Mouse (Mus musculus) forebrain, embryonic 12.5 days (tissue): Measurements from ENCODE around the gene Nptn. TPM values are rescaled to one million over a fixed set of nuclear protein-coding genes. Genes with fewer than 3 reads are reported as not detected.

Experiments used
- ATAC-seq: fragments of 200-750 bp; cut with Nextera tagmentation; 2 replicates; pipeline ENCODE4 v1.8.0; 2017; ENCODE audit warnings: moderate TSS enrichment; ENCODE audit not compliant: low FRiP score
- H3K27ac ChIP-seq: fragments of 300-500 bp; sonication (generic); 2 replicates; pipeline ENCODE4 v1.5.1; 2016; ENCODE audit warnings: mild to moderate bottlenecking
- H3K27me3 ChIP-seq: fragments of 300-500 bp; sonication (generic); 2 replicates; pipeline ENCODE4 v1.6.1; 2016; ENCODE audit warnings: mild to moderate bottlenecking
- H3K36me3 ChIP-seq: fragments of 300-500 bp; sonication (generic); replicated peaks from 2 replicates; pipeline ENCODE4 v1.6.1; 2016; ENCODE audit warnings: mild to moderate bottlenecking
- H3K4me1 ChIP-seq: fragments of 300-500 bp; sonication (generic); 2 replicates; pipeline ENCODE4 v1.6.1; 2016
- H3K4me2 ChIP-seq: fragments of 300-500 bp; sonication (generic); 2 replicates; pipeline ENCODE4 v1.6.1; 2016; ENCODE audit warnings: mild to moderate bottlenecking, moderate library complexity
- H3K4me3 ChIP-seq: fragments of 300-500 bp; sonication (generic); replicated peaks from 2 replicates; pipeline ENCODE4 v1.5.1; 2016; ENCODE audit warnings: mild to moderate bottlenecking
- H3K9ac ChIP-seq: fragments of 300-500 bp; sonication (generic); 2 replicates; pipeline ENCODE4 v1.6.1; 2016; ENCODE audit warnings: mild to moderate bottlenecking
- H3K9me3 ChIP-seq: fragments of 300-500 bp; sonication (generic); 2 replicates; pipeline ENCODE4 v1.6.1; 2016
- WGBS: fragments of 180-500 bp; shearing (Covaris S2); methylation state at CpG from one replicate; pipeline ENCODE4 v1.1.7; 2016; 5-methylcytosine and 5-hydroxymethylcytosine counted together
- polyA plus RNA-seq: library from polyadenylated mRNA; unstranded; fragments of >200 nt; fragmentation: Nextera tagmentation; extraction: Ambion mirVana; gene quantifications from 2 replicates; pipeline ENCODE4 v1.2.1, GENCODE M21; 2016

Nptn gene
- polyA plus RNA-seq = 69.6 and 71.6 TPM in 2 replicates

- peak within 1 kb of the TSS; percentile 84 for H3K4me3 ChIP-seq
- peaks cover 10% of the 10 kb centered on the region for H3K4me1 ChIP-seq
- H3K4me2 ChIP-seq = peak within 1 kb of the TSS; percentile 68
- H3K27me3 ChIP-seq = no peaks in the 10 kb centered on the region
- H3K36me3 ChIP-seq = no peaks in the 10 kb centered on the region
- H3K27ac ChIP-seq = peak within 1 kb of the TSS; percentile 98
- peak; percentile 99 for ATAC-seq
- peak within 1 kb of the TSS; percentile 95 for H3K9ac ChIP-seq
- WGBS = under 1% methylated on average over 53 of the region's 56 CpGs
- H3K9me3 ChIP-seq = no peaks in the 10 kb centered on the region
Measured at GRCm38 (mm10) chr9:58581958-58582540, at the start of gene Nptn. Nptn (plus strand) TSS chr9:58582240.

GRCm38 (mm10) chr9:58533322-58533721, 48.7 kb upstream of the Nptn start:
- Histone ChIP-seq H3K27me3 (no peaks in the 10 kb centered on the region), H3K9ac (no peak overlapping the region), H3K36me3 (peaks cover 50% of the 10 kb centered on the region), H3K9me3 (no peaks in the 10 kb centered on the region), H3K4me2 (no peak overlapping the region), H3K4me1 (no peaks in the 10 kb centered on the region), H3K4me3 (no peak overlapping the region), H3K27ac (no peak overlapping the region)
- no peak for ATAC-seq
- 88% methylated on average over 6 of the region's 6 CpGs for WGBS

GRCm38 (mm10) chr9:58534766-58535165, 47.3 kb upstream of the Nptn start:
- 42% methylated on average over 1 of the region's 1 CpGs for WGBS
- Histone ChIP-seq H3K4me2 (no peak overlapping the region), H3K27me3 (no peaks in the 10 kb centered on the region), H3K4me3 (no peak overlapping the region), H3K4me1 (no peaks in the 10 kb centered on the region), H3K9me3 (no peaks in the 10 kb centered on the region), H3K27ac (no peak overlapping the region), H3K9ac (no peak overlapping the region), H3K36me3 (peaks cover 47% of the 10 kb centered on the region)
- ATAC-seq = 0 out of 2 replicates have a peak, but pooled peaks have one; percentile 37

- H3K4me2 ChIP-seq = no peak overlapping the region
- no peak overlapping the region for H3K4me3 ChIP-seq
- ATAC-seq = peak; percentile 69
- no peaks in the 10 kb centered on the region for H3K9me3 ChIP-seq
- H3K36me3 ChIP-seq = peaks cover 39% of the 10 kb centered on the region
- H3K27ac ChIP-seq = no peak overlapping the region
- no peak overlapping the region for H3K9ac ChIP-seq
- WGBS = 82% methylated on average over 20 of the region's 20 CpGs
- no peaks in the 10 kb centered on the region for H3K4me1 ChIP-seq
- H3K27me3 ChIP-seq = no peaks in the 10 kb centered on the region
Measured at GRCm38 (mm10) chr9:58535447-58536134, 46.4 kb upstream of the Nptn start.

- 87% methylated on average over 3 of the region's 3 CpGs for WGBS
- Histone ChIP-seq H3K4me2 (no peak overlapping the region), H3K27me3 (no peaks in the 10 kb centered on the region), H3K4me3 (no peak overlapping the region), H3K9me3 (no peaks in the 10 kb centered on the region), H3K27ac (no peak overlapping the region), H3K9ac (no peak overlapping the region), H3K36me3 (peaks cover 30% of the 10 kb centered on the region), H3K4me1 (peaks cover 6% of the 10 kb centered on the region; the same call in 1 of the 2 replicates)
- no peak for ATAC-seq
Measured at GRCm38 (mm10) chr9:58537774-58538173, 44.3 kb upstream of the Nptn start.

GRCm38 (mm10) chr9:58539886-58540285, 42.2 kb upstream of the Nptn start:
- ATAC-seq = 0 out of 2 replicates have a peak, but pooled peaks have one; percentile 27
- Histone ChIP-seq H3K4me2 (no peak overlapping the region), H3K27me3 (no peaks in the 10 kb centered on the region), H3K9ac (no peak overlapping the region), H3K36me3 (peaks cover 25% of the 10 kb centered on the region), H3K4me1 (peaks cover 6% of the 10 kb centered on the region; the same call in 1 of the 2 replicates), H3K27ac (no peak overlapping the region), H3K9me3 (no peaks in the 10 kb centered on the region), H3K4me3 (no peak overlapping the region)
- WGBS = 47% methylated on average over 5 of the region's 5 CpGs

- Histone ChIP-seq H3K9me3 (no peaks in the 10 kb centered on the region), H3K4me1 (peaks cover 9% of the 10 kb centered on the region; the same call in 1 of the 2 replicates), H3K4me3 (no peak overlapping the region), H3K36me3 (peaks cover 18% of the 10 kb centered on the region), H3K27me3 (no peaks in the 10 kb centered on the region), H3K9ac (no peak overlapping the region), H3K4me2 (no peak overlapping the region), H3K27ac (peak overlapping the region; percentile 27)
- 76% methylated on average over 6 of the region's 6 CpGs for WGBS
- no peak for ATAC-seq
Measured at GRCm38 (mm10) chr9:58541895-58542338, 40.1 kb upstream of the Nptn start.

- no peak for ATAC-seq
- Histone ChIP-seq H3K27ac (no peak overlapping the region), H3K4me1 (peaks cover 13% of the 10 kb centered on the region), H3K27me3 (no peaks in the 10 kb centered on the region), H3K4me2 (no peak overlapping the region), H3K4me3 (no peak overlapping the region), H3K36me3 (no peaks in the 10 kb centered on the region), H3K9me3 (no peaks in the 10 kb centered on the region), H3K9ac (no peak overlapping the region)
- WGBS = 77% methylated on average over 4 of the region's 4 CpGs
Measured at GRCm38 (mm10) chr9:58544879-58545324, 37.1 kb upstream of the Nptn start.

GRCm38 (mm10) chr9:58545428-58545827, 36.6 kb upstream of the Nptn start:
- WGBS = 76% methylated on average over 6 of the region's 6 CpGs
- Histone ChIP-seq H3K4me3 (no peak overlapping the region), H3K4me1 (peaks cover 13% of the 10 kb centered on the region), H3K27me3 (no peaks in the 10 kb centered on the region), H3K4me2 (no peak overlapping the region), H3K9ac (no peak overlapping the region), H3K27ac (0 out of 2 replicates have a peak overlapping the region, but pooled peaks have one; percentile 0), H3K9me3 (no peaks in the 10 kb centered on the region), H3K36me3 (no peaks in the 10 kb centered on the region)
- no peak for ATAC-seq

- Histone ChIP-seq H3K4me1 (peaks cover 12% of the 10 kb centered on the region), H3K9me3 (no peaks in the 10 kb centered on the region), H3K36me3 (no peaks in the 10 kb centered on the region), H3K9ac (no peak overlapping the region), H3K4me3 (no peak overlapping the region), H3K4me2 (no peak overlapping the region), H3K27me3 (no peaks in the 10 kb centered on the region), H3K27ac (peak overlapping the region; percentile 1; the same call in 1 of the 2 replicates)
- no peak for ATAC-seq
- 75% methylated on average over 11 of the region's 11 CpGs for WGBS
Measured at GRCm38 (mm10) chr9:58546630-58547360, 35.2 kb upstream of the Nptn start.

GRCm38 (mm10) chr9:58548897-58549296, 33.1 kb upstream of the Nptn start:
- no peak overlapping the region for H3K4me2 ChIP-seq
- no peak overlapping the region for H3K4me3 ChIP-seq
- H3K9me3 ChIP-seq = no peaks in the 10 kb centered on the region
- no peaks in the 10 kb centered on the region for H3K27me3 ChIP-seq
- H3K27ac ChIP-seq = no peak overlapping the region
- peaks cover 15% of the 10 kb centered on the region for H3K4me1 ChIP-seq
- WGBS = 58% methylated on average over 4 of the region's 4 CpGs
- no peaks in the 10 kb centered on the region for H3K36me3 ChIP-seq
- no peak for ATAC-seq
- H3K9ac ChIP-seq = no peak overlapping the region

- Histone ChIP-seq H3K4me2 (no peak overlapping the region), H3K9me3 (no peaks in the 10 kb centered on the region), H3K4me1 (peaks cover 21% of the 10 kb centered on the region), H3K36me3 (no peaks in the 10 kb centered on the region), H3K4me3 (no peak overlapping the region), H3K9ac (no peak overlapping the region), H3K27me3 (no peaks in the 10 kb centered on the region), H3K27ac (no peak overlapping the region)
- WGBS = 84% methylated on average over 3 of the region's 3 CpGs
- ATAC-seq = no peak
Measured at GRCm38 (mm10) chr9:58549694-58550093, 32.3 kb upstream of the Nptn start.
